Mouse (Mus musculus) heart, adult 2 months (tissue): ENCODE measurements around the gene C1ql1.
A peak's percentile ranks its signal among the peaks of the same experiment; 100 is the strongest.

Experiments
- CTCF ChIP-seq: fragments of 200-600 bp; IDR thresholded peaks from 2 replicates; pipeline ENCODE4 v1.8.1; 2022; ENCODE audit warnings: antibody characterized with exemption, mild to moderate bottlenecking, moderate library complexity
- EP300 ChIP-seq: fragments of 200-500 bp; IDR thresholded peaks from 2 replicates; pipeline ENCODE4 v1.6.1; 2011; ENCODE audit warnings: low read depth, low read length, control low read depth; ENCODE audit not compliant: insufficient read depth

GRCm38 (mm10) chr11:102990152-102990663 lies 43.7 kb upstream of the C1ql1 start:
- peak; percentile 72 for TF ChIP-seq CTCF
- TF ChIP-seq EP300, result no peak
